8 mouse cellular contexts compared by ENCODE assay signal in genomic region chr19:57359701-57360326, GRCm38 (mm10). TPM values are rescaled to one million over a fixed set of nuclear protein-coding genes. Genes with fewer than 3 reads are reported as not detected.
DNase-seq lines count a peak whose midpoint lies in the region; ATAC-seq and TF ChIP-seq lines count a peak whose summit lies in the region.

No protein-coding gene starts in this region.

- peak overlapping the region; percentile 99 for H3K27ac ChIP-seq in heart, embryonic 10.5 days
- peak overlapping the region; percentile 91 for H3K27ac ChIP-seq in ES-Bruce4 (ENCODE audit: insufficient read depth, low read length)
- peak overlapping the region; percentile 57; the same call in 1 of the 2 replicates for H3K27ac ChIP-seq in embryonic facial prominence, embryonic 12.5 days
- H3K27ac ChIP-seq in hindbrain, postnatal 0 days = peak overlapping the region; percentile 97
- no peak overlapping the region; the same call in 1 of the 2 replicates for H3K27ac ChIP-seq in midbrain, embryonic 11.5 days (ENCODE audit: low read depth, low read length)

- no peak for TF ChIP-seq EP300 in ES-Bruce4 (IDR thresholded peaks at IDR 0.05; ENCODE audit: insufficient read depth, low read depth, low read length)

- H3K36me3 ChIP-seq in heart, embryonic 10.5 days = no peaks in the 10 kb centered on the region
- no peaks in the 10 kb centered on the region for H3K36me3 ChIP-seq in ES-Bruce4 (ENCODE audit: control insufficient read depth, insufficient read depth, low read length, poor library complexity, severe bottlenecking)
- H3K36me3 ChIP-seq in embryonic facial prominence, embryonic 12.5 days = no peaks in the 10 kb centered on the region
- no peaks in the 10 kb centered on the region for H3K36me3 ChIP-seq in hindbrain, postnatal 0 days (ENCODE audit: insufficient read depth, low read length)
- no peaks in the 10 kb centered on the region for H3K36me3 ChIP-seq in midbrain, embryonic 11.5 days (ENCODE audit: control insufficient read depth, insufficient read depth, low read length)

- H3K4me3 ChIP-seq in heart, embryonic 10.5 days = peak overlapping the region; percentile 85
- H3K4me3 ChIP-seq in ES-Bruce4 (ENCODE audit: low read depth, low read length) = peak overlapping the region; percentile 86
- peak overlapping the region; percentile 98 for H3K4me3 ChIP-seq in embryonic facial prominence, embryonic 12.5 days
- H3K4me3 ChIP-seq in hindbrain, postnatal 0 days (ENCODE audit: low read length) = peak overlapping the region; percentile 98
- peak overlapping the region; percentile 78 for H3K4me3 ChIP-seq in midbrain, embryonic 11.5 days (ENCODE audit: low read depth, low read length)

- peaks cover 60% of the 10 kb centered on the region for H3K4me1 ChIP-seq in heart, embryonic 10.5 days
- peaks cover 5% of the 10 kb centered on the region for H3K4me1 ChIP-seq in ES-Bruce4 (ENCODE audit: control insufficient read depth, insufficient read depth, low read length)
- peaks cover 47% of the 10 kb centered on the region for H3K4me1 ChIP-seq in embryonic facial prominence, embryonic 12.5 days
- H3K4me1 ChIP-seq in hindbrain, postnatal 0 days (ENCODE audit: insufficient read depth, low read length) = peaks cover 26% of the 10 kb centered on the region
- peaks cover 22% of the 10 kb centered on the region for H3K4me1 ChIP-seq in midbrain, embryonic 11.5 days (ENCODE audit: control insufficient read depth, insufficient read depth, low read length)

- WGBS in heart, embryonic 10.5 days = 53% methylated on average over 10 of the region's 10 CpGs
- 56% methylated on average over 10 of the region's 10 CpGs for WGBS in embryonic facial prominence, embryonic 12.5 days
- WGBS in hindbrain, postnatal 0 days = 33% methylated on average over 10 of the region's 10 CpGs
- WGBS in midbrain, embryonic 11.5 days = 55% methylated on average over 10 of the region's 10 CpGs

- no peak for DNase-seq in heart, embryonic 10.5 days (ENCODE audit: low spot score)
- DNase-seq in heart, adult 11 months = no peak
- DNase-seq in hindbrain, postnatal 0 days (ENCODE audit: low spot score) = peak; percentile 29
- no peak for DNase-seq in midbrain, embryonic 11.5 days (ENCODE audit: low spot score, missing footprints)
- no peak for DNase-seq in MN1 (ENCODE audit: low spot score)
- DNase-seq in frontal cortex, postnatal 25 days (ENCODE audit: low spot score in 2 of 2) = no peak

- H3K4me2 ChIP-seq in embryonic facial prominence, embryonic 12.5 days (replicated peaks) = peak overlapping the region; percentile 62
- H3K4me2 ChIP-seq in hindbrain, postnatal 0 days (ENCODE audit: low read depth, low read length) = peak overlapping the region; percentile 64
- H3K4me2 ChIP-seq in midbrain, embryonic 11.5 days = peak overlapping the region; percentile 56

- no peaks in the 10 kb centered on the region for H3K27me3 ChIP-seq in heart, embryonic 10.5 days (ENCODE audit: insufficient read depth, poor library complexity, severe bottlenecking)
- H3K27me3 ChIP-seq in ES-Bruce4 (ENCODE audit: control insufficient read depth, insufficient read depth, low read length, poor library complexity, severe bottlenecking) = no peaks in the 10 kb centered on the region
- no peaks in the 10 kb centered on the region for H3K27me3 ChIP-seq in embryonic facial prominence, embryonic 12.5 days
- no peaks in the 10 kb centered on the region for H3K27me3 ChIP-seq in hindbrain, postnatal 0 days (ENCODE audit: insufficient read depth, low read length)
- no peaks in the 10 kb centered on the region for H3K27me3 ChIP-seq in midbrain, embryonic 11.5 days (ENCODE audit: control insufficient read depth, insufficient read depth, low read length)

- no peak for TF ChIP-seq CTCF in ES-Bruce4 (IDR thresholded peaks at IDR 0.05; ENCODE audit: low read depth, low read length)
- peak; percentile 41 for TF ChIP-seq CTCF in hindbrain, postnatal 0 days (IDR thresholded peaks at IDR 0.05; ENCODE audit: low read depth)

- no peak for ATAC-seq in embryonic facial prominence, embryonic 12.5 days (ENCODE audit: insufficient number of reproducible peaks, insufficient read depth, low FRiP score, low TSS enrichment)
- ATAC-seq in hindbrain, postnatal 0 days = no peak
- ATAC-seq in midbrain, embryonic 11.5 days (ENCODE audit: low FRiP score) = no peak

- peak overlapping the region; percentile 88 for H3K9ac ChIP-seq in ES-Bruce4 (ENCODE audit: low read depth, poor library complexity, severe bottlenecking)
- H3K9ac ChIP-seq in embryonic facial prominence, embryonic 12.5 days = 0 out of 2 replicates have a peak overlapping the region, but pooled peaks have one; percentile 97
- peak overlapping the region; percentile 100; the same call in 1 of the 2 replicates for H3K9ac ChIP-seq in hindbrain, postnatal 0 days (replicated peaks; ENCODE audit: low read length)
- H3K9ac ChIP-seq in midbrain, embryonic 11.5 days (ENCODE audit: low read length) = peak overlapping the region; percentile 28; the same call in 1 of the 2 replicates

- no peaks in the 10 kb centered on the region for H3K9me3 ChIP-seq in heart, embryonic 10.5 days
- H3K9me3 ChIP-seq in ES-Bruce4 (replicated peaks; ENCODE audit: control insufficient read depth, insufficient read depth, low read length, poor library complexity, severe bottlenecking) = no peaks in the 10 kb centered on the region
- H3K9me3 ChIP-seq in embryonic facial prominence, embryonic 12.5 days = no peaks in the 10 kb centered on the region
- H3K9me3 ChIP-seq in hindbrain, postnatal 0 days (ENCODE audit: low read length) = no peaks in the 10 kb centered on the region
- H3K9me3 ChIP-seq in midbrain, embryonic 11.5 days (ENCODE audit: control insufficient read depth, low read length) = no peaks in the 10 kb centered on the region

- no peak for TF ChIP-seq POLR2A in ES-Bruce4 (IDR thresholded peaks at IDR 0.05; ENCODE audit: insufficient read depth, low read length)

RNA-seq across cellular contexts. Expression of gene Fam160b1, which starts 0.7 kb away (rescaled TPM):
- polyA plus RNA-seq in heart, embryonic 10.5 days (2016; fragmentation: Nextera tagmentation; extraction: Ambion mirVana) = 11.2 and 11.8 TPM in 2 replicates
- 26.1 and 26.7 TPM in 2 replicates for polyA plus RNA-seq in ES-Bruce4 (2011; ENCODE audit: insufficient read depth, insufficient read length, low read depth, missing spikeins)
- 18.3 and 18.4 TPM in 2 replicates for polyA plus RNA-seq in embryonic facial prominence, embryonic 12.5 days (2016; fragmentation: Nextera tagmentation; extraction: Ambion mirVana)
- total RNA-seq in hindbrain, postnatal 0 days (2014; rRNA removed) = 18.2 and 19.7 TPM in 2 replicates
- 10.9 and 11.2 TPM in 2 replicates for polyA plus RNA-seq in hindbrain, postnatal 0 days (2015; fragmentation: Nextera tagmentation; extraction: Ambion mirVana)
- polyA plus RNA-seq in midbrain, embryonic 11.5 days (2014; fragmentation: Nextera tagmentation; extraction: Ambion mirVana) = 14.1 and 16.5 TPM in 2 replicates

RNA-seq across cellular contexts. Expression of gene Ablim1, which starts 45.1 kb away (rescaled TPM):
- 41.9 and 60.6 TPM in 2 replicates for polyA plus RNA-seq in heart, embryonic 10.5 days (2016; fragmentation: Nextera tagmentation; extraction: Ambion mirVana)
- 12.2 and 13.9 TPM in 2 replicates for polyA plus RNA-seq in ES-Bruce4 (2011; ENCODE audit: insufficient read depth, insufficient read length, low read depth, missing spikeins)
- 31.1 and 32.0 TPM in 2 replicates for polyA plus RNA-seq in embryonic facial prominence, embryonic 12.5 days (2016; fragmentation: Nextera tagmentation; extraction: Ambion mirVana)
- 71.7 and 110 TPM in 2 replicates for total RNA-seq in hindbrain, postnatal 0 days (2014; rRNA removed)
- polyA plus RNA-seq in hindbrain, postnatal 0 days (2015; fragmentation: Nextera tagmentation; extraction: Ambion mirVana) = 43.0 and 44.7 TPM in 2 replicates
- 18.3 and 21.7 TPM in 2 replicates for polyA plus RNA-seq in midbrain, embryonic 11.5 days (2014; fragmentation: Nextera tagmentation; extraction: Ambion mirVana)

Comparison
In these comparisons a context has a peak if more than half of its experiments do, and no peak if none do; other contexts are left out.
1. H3K9ac ChIP-seq: peak in every context shown above with its lines; median percentile 100 in hindbrain, postnatal 0 days; 97 in embryonic facial prominence, embryonic 12.5 days; 88 in ES-Bruce4; 28 in midbrain, embryonic 11.5 days.